Mouse (Mus musculus): ENCODE measurements around the gene 8030474K03Rik.

- TF ChIP-seq CTCF (IDR thresholded peaks at IDR 0.05; ENCODE audit: control insufficient read depth, insufficient read depth, low read length) (peak; percentile 33; the same call in 1 of the 2 replicates), POLR2A (IDR thresholded peaks at IDR 0.05; ENCODE audit: borderline replicate concordance, control insufficient read depth, low read depth, low read length) (no peak)
These were observed 22.4 kb upstream of the 8030474K03Rik start for GRCm38 (mm10) chrX:101772035-101772434.
